Mouse (Mus musculus) adrenal gland, adult 8-10 months (tissue): Measurements from ENCODE around the gene Kpnb1. TPM values are rescaled to one million over a fixed set of nuclear protein-coding genes. Genes with fewer than 3 reads are reported as not detected.
A peak's percentile ranks its signal among the peaks of the same experiment; 100 is the strongest.

Experiments
- DNase-seq: peaks from one replicate; pipeline ENCODE4 v3.0.0; 2022
- total RNA-seq, 4 experiments: library from RNA; stranded (reverse); gene quantifications; 2 replicates each; pipeline ENCODE4 v1.2.4; 2022

Kpnb1 gene
- total RNA-seq, 4 experiments from 2014 or later: 115 to 133 (median 124) TPM

DNA sequence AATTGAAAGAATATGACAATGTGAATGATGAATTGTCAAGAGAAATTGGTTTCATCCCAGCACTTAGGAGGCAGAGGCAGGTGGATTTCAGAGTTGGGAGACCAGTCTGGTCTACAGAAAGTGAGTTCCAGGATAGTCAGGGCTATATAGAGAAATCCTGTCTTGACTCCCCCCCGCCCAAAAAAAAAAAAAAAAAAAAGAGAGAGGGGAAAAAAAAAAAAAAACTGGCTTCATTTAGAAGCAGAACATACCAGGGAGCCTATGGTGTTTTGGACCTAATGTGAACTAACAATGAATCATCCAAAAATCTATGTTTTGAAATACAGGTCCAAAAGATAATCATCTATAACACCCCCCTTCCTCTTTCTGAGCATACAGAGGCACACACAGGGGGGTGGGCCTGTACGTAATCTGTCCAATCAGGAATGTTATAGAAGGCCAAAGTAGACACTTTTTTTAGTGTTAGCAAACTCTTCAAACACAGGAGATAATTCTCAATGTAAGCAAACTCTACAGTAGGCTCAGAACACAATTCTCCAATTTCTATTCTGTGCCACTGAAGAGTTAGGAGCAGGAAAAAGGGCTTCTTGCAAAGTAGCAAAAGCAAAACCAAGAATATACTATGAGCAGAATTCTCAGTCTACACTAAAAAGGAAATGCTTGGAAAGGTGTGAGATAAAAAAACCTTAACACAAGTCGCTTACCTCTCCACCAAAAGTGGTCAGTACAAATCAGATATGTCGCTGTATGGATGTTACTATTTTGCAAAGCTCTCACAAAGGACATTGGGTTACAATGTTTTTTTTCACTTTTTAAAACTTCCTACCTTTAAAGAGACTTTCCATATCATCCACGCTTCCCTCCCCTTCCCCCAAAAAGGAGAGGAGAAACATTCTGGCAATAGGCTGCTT, 1.7 kb downstream of the Kpnb1 start:
- DNase-seq: no peak

GRCm38 (mm10) chr11:97184875-97185274, 2.8 kb downstream of the Kpnb1 start:
- no peak for DNase-seq

DNA sequence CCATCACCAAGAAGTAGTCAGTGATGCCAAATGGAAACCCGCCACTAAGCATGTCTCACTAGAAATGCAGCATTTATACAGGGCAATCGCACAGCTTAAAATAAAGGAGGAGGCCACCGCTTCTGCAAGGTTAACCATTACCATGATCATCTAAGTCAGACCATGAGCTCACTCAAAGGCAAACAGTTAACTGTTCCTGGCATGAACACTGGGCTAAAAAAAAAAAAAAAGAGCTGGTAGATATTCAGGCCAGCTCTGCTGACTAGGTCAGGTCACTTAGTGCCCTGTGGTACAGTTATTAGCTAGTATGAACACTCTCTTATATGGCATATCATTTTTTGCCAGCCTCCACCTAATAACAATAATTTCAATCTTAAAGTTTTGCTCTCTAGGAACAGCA, 5.2 kb downstream of the Kpnb1 start:
- no peak for DNase-seq

GRCm38 (mm10) chr11:97181061-97181460, 6.6 kb downstream of the Kpnb1 start:
- no peak for DNase-seq

DNA sequence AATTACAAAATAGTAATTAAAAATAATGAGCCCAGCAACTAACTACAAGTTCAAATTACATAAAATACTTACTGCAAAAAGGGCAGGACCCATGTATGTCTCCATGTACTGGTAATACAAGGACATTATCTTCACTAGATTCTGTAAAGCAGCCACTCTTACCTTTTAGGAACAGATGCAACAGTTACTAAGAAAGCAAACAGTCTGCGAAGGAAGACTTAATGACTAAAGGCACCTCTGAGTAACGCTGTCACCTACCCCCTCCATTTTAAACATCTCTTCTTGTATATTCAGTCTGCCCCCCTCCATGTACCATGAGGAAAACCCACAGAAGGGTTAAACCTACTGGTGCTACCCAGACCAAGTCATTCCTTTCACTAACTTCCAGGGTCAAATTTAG, 9.5 kb downstream of the Kpnb1 start:
- DNase-seq: no peak

GRCm38 (mm10) chr11:97176851-97177250, 10.8 kb downstream of the Kpnb1 start:
- no peak for DNase-seq

DNA sequence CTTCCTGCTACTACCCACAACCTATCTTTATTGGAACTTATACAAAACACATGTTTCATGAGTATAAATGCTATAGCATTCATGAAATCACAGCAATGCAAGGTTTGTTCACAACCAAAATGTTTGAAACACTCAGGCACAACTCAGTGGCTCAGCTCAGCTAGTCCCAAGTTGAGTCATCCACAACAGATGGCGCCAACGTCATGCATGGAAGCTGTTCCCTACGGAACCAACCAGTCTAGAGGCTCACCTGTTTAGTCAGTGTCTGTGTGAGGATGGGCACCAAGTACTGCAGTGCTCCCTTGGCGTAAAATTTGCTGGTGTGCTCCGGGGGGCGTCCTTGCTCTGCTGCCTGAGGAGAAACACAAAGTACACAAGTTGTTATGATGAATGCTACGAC, 12.2 kb downstream of the Kpnb1 start:
- DNase-seq: no peak

DNA sequence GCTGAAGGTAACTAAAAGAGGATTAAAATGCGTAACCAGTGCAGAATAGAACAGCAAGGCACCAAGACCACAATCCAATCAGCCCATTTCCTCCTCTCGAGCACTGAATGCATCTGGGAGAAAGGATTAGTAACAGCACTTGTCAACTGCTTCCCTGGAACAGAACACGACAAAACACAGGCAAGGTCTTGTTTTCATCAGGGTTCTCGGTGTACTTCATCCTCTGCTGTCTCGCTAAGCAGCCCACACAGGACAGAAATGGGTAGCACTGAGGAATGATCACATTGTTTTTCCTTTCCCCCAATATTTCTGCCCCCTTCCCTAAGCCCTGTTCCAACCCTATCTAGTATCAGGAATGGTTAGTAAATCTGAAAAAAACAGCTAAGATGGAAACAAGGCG, 27.3 kb downstream of the Kpnb1 start:
- no peak for DNase-seq

DNA sequence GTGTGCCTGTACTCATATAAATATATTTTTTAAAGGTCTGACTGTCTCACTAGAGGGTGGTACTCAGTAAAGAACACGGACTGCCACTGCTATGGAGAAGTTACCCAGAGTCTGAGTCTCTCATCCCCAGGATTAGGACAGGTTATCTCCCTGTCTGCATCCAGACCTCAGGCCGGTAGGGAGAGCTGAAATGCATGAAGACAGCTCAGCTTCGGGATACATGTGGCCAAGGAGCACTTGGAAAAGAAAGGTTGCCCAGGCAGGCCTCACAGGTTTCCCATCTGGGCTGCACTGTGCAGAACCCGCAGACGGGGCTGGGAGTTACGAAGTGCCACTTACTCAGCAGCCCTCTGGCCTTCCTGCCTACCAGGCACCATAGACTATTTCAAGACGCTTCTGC, 30.7 kb downstream of the Kpnb1 start:
- no peak for DNase-seq

DNA sequence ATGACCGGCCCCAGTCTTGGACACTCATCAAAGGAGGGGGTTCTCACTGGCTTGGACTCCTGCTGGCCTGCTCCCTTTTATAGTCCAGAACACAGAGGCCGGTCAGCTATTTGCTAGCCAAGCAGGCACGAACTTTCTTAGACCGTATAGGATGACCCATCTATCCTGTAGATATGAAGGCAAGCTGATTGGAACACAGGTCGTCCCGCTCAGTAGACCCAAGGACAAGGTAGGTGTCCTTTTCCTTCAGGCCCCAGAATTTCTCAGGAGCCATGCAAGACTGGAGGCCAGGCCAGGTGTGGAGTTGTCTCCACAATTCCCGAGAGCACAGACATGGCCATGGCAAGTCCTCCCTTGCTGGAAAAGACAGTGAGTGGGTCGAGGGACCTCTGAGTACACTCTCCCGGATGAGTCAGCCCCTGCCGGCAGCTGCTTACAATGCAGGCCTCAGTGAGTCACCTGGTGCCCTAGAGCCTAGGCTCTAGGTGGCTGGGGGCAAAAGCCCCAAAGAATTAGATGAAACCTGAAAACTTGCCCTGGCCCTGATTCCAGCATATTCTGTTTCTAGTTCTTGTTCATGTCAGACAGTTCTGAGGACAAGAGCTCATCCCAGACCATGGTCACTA, 34.9 kb downstream of the Kpnb1 start:
- peak; percentile 47 for DNase-seq

DNA sequence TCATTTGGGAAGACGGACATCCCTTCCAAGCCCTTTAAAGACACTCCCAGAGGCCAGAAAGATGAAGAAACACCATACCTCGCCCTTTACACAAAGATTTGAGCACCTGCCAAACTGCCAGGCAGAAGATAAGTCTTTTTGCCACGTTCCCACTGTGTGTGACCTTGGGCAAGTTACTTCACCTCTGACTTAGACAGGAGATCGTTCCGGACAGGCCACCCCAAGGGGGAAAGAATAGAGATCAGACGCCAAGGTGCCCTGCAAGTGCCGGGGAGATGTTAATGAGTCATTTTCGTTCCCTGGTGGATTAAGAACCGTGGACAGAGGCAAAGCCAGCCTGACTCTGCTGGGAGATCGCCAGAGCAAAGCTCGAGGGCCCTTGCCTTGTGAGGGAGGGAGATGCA, 35.7 kb downstream of the Kpnb1 start:
- DNase-seq: no peak

DNA sequence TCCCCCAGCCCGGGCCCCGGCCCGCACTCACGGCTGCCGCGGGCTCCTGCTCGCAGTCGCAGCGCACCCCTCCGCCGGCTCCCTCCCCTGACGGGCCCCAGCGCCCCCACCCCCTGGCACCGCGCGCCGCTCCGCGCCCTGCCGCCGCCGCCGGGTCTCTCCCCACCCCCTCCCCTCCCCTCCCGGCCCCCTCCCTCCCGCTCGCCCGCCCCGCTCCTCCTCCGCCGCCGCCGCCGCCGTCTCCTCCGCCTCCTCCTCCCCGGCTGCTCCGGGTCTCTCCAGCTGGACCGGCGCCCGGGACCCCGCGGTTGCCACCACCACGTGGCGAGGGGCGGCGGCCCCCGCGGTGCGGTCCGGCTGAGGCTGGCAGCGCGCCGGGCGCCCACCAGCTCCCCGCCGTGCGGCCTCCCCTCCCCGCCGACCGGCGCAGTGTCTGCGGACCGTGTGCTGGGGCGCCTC, 36.3 kb downstream of the Kpnb1 start, which contains the start of gene Tbkbp1:
TSS of gene Tbkbp1 (minus strand) at position 153 of the 459 bp plus-strand sequence.
- no peak for DNase-seq

GRCm38 (mm10) chr11:97150411-97151330, 37.0 kb downstream of the Kpnb1 start:
- no peak for DNase-seq

GRCm38 (mm10) chr11:97149995-97150410, 37.7 kb downstream of the Kpnb1 start:
- peak; percentile 68 for DNase-seq

- no peak for DNase-seq
These were observed 38.7 kb downstream of the Kpnb1 start for GRCm38 (mm10) chr11:97149026-97149425.

GRCm38 (mm10) chr11:97148591-97148990, 39.1 kb downstream of the Kpnb1 start:
- DNase-seq: no peak

DNA sequence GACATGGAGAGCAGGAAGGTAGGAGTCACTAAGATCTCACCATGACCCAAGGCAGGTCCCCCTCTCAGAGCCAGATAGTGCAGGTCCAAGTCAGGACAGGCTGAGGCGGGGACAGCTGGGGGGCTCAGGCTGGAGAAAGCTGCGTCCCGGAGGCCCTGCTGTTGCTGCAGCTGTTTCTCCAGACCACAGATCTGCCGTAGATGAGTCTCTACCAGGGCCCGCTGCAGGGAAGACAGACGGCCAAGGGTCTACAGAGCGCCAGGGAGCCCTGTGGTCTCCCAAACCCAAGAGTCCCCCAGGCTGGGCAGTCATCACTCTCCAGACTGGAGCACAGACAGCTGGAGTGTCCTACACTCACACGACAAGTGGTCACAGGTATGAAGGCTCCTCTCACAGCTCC, 40.3 kb downstream of the Kpnb1 start:
- no peak for DNase-seq

DNA sequence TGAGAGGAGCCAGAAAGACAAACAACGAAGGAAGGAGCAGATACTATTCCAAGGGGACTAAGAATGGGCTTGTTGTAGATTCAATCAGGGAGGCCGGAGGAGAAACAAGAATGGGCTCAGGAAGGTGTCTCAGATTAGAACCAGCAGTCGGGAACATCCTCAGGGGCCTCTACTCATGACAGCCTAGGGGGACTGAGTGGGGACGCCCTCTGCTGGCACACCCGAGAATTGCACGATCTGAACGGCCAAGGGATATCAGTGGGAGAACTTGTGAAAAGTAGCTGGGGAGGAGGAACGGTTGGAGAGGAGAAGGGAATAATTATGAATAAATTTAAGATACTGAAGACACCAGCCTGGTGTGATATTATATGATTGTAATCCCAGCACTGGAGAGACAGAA, 41.0 kb downstream of the Kpnb1 start:
- no peak for DNase-seq

- DNase-seq: no peak
These were observed 41.7 kb downstream of the Kpnb1 start for GRCm38 (mm10) chr11:97145951-97146350.

DNA sequence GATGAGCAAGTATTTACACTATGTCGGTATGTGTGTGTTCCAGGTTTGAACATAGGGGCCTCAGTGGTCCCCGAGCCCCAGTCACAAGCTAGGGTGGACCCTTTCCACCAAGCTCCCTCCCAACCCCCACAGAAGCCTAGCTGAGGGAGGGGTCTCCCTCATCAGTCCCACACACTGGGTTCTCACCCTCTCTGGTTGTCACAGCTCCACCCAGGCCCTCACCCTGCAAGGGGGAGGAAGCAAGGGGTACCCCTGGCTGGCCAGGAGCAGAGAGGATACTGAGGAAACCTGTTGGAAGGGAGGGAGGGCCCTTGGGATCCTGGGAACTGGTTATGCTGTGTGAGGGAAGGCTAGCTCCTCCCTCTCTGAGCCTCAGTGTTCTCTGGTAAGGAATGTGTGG, 42.4 kb downstream of the Kpnb1 start:
- no peak for DNase-seq

DNA sequence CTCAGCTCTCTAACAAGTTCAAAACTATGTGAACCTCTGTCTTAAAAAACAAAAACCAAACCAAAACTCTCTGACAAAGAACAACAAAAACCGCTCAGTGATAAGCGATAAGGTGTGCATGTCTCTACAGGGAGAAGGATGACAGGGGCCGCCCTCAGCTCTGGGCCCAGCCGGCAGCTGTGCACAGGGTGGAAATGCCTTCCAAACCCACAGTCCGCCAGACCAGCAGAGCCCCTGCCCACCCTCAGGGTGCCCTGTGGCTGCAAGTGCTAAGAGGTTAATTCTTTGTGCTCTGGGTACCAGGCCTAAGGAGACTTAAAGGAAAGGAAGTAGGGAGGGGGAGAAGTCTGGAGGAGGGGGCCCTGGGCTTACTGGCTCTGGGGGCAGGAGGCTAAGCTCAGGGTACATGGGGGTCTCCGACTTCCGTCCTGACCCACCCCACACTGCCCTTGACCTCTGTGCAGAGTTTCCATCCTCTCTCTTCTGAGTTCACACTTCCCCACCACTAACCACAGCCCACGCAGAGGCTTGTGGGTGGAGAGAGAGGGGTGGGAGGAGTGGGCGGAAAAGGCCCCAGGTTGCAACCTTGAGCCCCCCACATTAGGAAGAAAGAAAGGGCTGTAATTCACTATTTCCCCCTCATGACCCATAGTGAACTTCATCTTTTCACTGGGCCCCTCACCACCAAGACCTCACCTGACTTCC, 44.3 kb downstream of the Kpnb1 start:
- no peak for DNase-seq

DNA sequence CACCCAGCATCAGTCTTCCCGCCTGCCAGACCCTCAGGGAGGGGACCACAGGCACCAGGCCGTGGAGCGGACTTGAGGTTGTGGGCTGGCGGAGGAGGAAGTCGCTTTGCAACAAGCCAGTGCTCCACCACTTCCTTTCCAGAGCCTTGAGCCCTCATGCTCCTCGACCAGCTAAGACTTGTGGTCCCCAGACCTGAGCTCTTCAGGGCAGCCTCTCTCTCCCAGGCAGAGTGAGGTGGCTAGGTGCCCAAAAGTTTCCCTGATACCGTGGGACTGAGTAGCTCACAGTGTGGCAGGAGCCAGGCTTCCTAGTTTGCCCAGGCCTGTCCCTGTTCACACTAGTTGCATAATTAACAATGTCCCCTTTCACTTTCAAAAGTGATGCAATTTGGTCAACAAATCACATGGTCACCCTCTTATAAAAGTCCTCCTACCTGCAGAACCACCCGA, 45.5 kb downstream of the Kpnb1 start:
- no peak for DNase-seq
